Mouse (Mus musculus) liver, embryonic 14.5 days (tissue): ENCODE measurements at regions not wholly inside any gene's neighbourhood (a gene's known extent, or its start where the extent isn't known, plus 50 kb on each side); places are given as distances from the start of the nearest gene placed in this dataset.

Experiments
- ATAC-seq: fragments of 200-750 bp; cut with Nextera tagmentation; 2 replicates; pipeline ENCODE4 v1.8.0; 2017; ENCODE audit warnings: moderate number of reproducible peaks, mild to moderate bottlenecking, moderate library complexity; ENCODE audit not compliant: insufficient read depth
- DNase-seq, 3 experiments: peaks; one replicate each; pipeline ENCODE4 v3.0.0-alpha.2; 2012 to 2013; ENCODE audit warnings: low read depth in 3 of 3, low spot score in 3 of 3
- H3K27ac ChIP-seq: fragments of 300-500 bp; sonication (generic); 2 replicates; pipeline ENCODE4 v1.5.1; 2014; ENCODE audit warnings: moderate library complexity, mild to moderate bottlenecking, control low read depth, inconsistent platforms
- H3K27me3 ChIP-seq: fragments of 300-500 bp; sonication (generic); 2 replicates; pipeline ENCODE4 v1.6.1; 2014; ENCODE audit warnings: mild to moderate bottlenecking, low read length, moderate library complexity; ENCODE audit not compliant: control insufficient read depth, insufficient read depth
- H3K36me3 ChIP-seq: fragments of 300-500 bp; sonication (generic); replicated peaks from 2 replicates; pipeline ENCODE4 v1.6.1; 2014; ENCODE audit warnings: low read depth; ENCODE audit not compliant: control insufficient read depth, insufficient read depth
- H3K4me1 ChIP-seq, 2 experiments: fragments of 200-500 bp in 1 of 2; fragments of 300-500 bp in 1 of 2; sonication (generic) in 1 of 2; replicated peaks; 2 replicates each; pipeline ENCODE4 v1.6.1; 2012 to 2014; ENCODE audit warnings: antibody characterized with exemption in 1 of 2, inconsistent platforms in 1 of 2, low read length in 1 of 2; ENCODE audit not compliant: control insufficient read depth in 2 of 2, insufficient read depth in 2 of 2
- H3K4me2 ChIP-seq: fragments of 300-500 bp; sonication (generic); 2 replicates; pipeline ENCODE4 v1.6.1; 2014; ENCODE audit warnings: low read depth, mild to moderate bottlenecking, control low read depth, moderate library complexity
- H3K4me3 ChIP-seq, 2 experiments: fragments of 200-500 bp in 1 of 2; fragments of 300-500 bp in 1 of 2; sonication (generic) in 1 of 2; 2 replicates each; pipeline ENCODE4 v1.5.1; 2012 to 2014; ENCODE audit warnings: low read depth in 2 of 2, low read length in 2 of 2, mild to moderate bottlenecking in 2 of 2, control low read depth in 1 of 2, inconsistent platforms in 1 of 2, moderate library complexity in 1 of 2; ENCODE audit not compliant: insufficient read depth in 1 of 2
- H3K9ac ChIP-seq: fragments of 300-500 bp; sonication (generic); replicated peaks from 2 replicates; pipeline ENCODE4 v1.6.1; 2014; ENCODE audit warnings: mild to moderate bottlenecking, control low read depth, moderate library complexity
- H3K9me3 ChIP-seq: fragments of 300-500 bp; sonication (generic); 2 replicates; pipeline ENCODE4 v1.6.1; 2016; ENCODE audit warnings: low read length, mixed read lengths; ENCODE audit not compliant: control insufficient read depth
- CTCF ChIP-seq: IDR thresholded peaks from 2 replicates; pipeline ENCODE4 v1.5.1; 2016; ENCODE audit warnings: antibody characterized with exemption, low read depth, control low read depth
- EP300 ChIP-seq: IDR thresholded peaks from 2 replicates; pipeline ENCODE4 v1.6.1; 2016; ENCODE audit warnings: antibody characterized with exemption, low read depth
- WGBS: fragments of 180-500 bp; shearing (Covaris S2); extraction: QIAGEN DNeasy Blood & Tissue Kit; methylation state at CpG from one replicate; pipeline ENCODE4 v1.1.7; 2014; ENCODE audit not compliant: insufficient replicate concordance; 5-methylcytosine and 5-hydroxymethylcytosine counted together

DNA sequence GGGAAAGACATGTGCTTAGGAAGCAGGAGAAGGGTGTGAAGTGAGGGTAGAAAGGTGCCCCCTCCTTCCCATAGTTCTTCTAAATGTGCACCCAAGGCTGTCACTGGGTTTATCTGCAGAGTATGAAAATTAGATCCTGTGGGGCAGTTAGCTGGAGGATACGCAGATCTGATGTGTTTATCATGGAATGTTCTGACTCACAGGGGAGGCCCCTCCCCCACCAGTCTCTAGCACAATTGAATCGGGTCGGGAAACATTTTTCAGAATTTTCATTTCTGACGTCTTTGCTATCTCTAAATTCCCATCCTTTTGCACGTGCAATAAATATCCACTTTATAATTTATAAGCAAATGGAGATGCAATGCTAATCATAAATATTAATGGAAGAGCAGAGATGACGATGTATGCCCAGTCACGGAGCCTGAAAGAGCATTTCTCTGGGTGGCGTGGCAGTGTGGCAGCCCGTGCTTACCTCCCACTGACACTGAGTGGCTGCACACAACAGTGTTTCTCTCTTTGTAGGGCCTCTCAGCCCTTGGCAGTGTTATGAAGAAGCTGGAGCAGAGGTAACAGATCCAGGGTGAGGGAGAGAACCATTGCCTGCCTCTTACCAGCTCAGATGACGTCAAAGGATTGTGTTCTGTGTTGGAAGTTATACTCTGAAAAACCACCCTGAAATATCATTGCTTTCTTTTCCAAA lies 122.1 kb upstream of the Gm26657 start:
- H3K4me3 ChIP-seq = no peak overlapping the region
- no peak overlapping the region for H3K4me2 ChIP-seq
- 67% methylated on average over 10 of the region's 10 CpGs for WGBS
- no peaks in the 10 kb centered on the region for H3K9me3 ChIP-seq
- TF ChIP-seq EP300 = no peak
- no peak for TF ChIP-seq CTCF
- no peak overlapping the region for H3K27ac ChIP-seq
- DNase-seq (no peak), ATAC-seq (no peak)
- H3K27me3 ChIP-seq = no peaks in the 10 kb centered on the region
- H3K4me1 ChIP-seq = no peaks in the 10 kb centered on the region
- H3K9ac ChIP-seq = no peak overlapping the region
- no peaks in the 10 kb centered on the region for H3K36me3 ChIP-seq

DNA sequence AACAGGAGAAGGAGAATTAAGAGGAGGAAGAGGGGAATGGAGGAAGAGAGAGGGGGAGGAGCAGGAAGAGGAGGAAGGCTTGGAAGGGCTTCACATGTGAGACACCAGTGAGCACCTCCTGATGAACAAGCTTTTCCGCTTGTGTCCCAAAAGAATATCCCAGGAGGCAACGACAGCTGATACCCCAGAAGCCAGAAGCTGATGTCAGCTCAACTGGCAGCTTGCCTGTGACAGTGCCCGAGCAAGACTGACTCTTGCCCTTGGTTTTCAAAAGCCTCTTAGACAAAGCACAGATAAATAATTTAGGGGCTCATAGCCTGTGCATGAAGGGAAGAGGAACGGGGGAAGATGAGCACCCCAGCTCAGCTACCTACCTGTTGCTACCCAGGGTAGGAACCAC lies 127.5 kb upstream of the Gm26657 start:
- Histone ChIP-seq H3K27ac (no peak overlapping the region), H3K36me3 (no peaks in the 10 kb centered on the region), H3K27me3 (no peaks in the 10 kb centered on the region), H3K4me2 (no peak overlapping the region), H3K4me3 (no peak overlapping the region), H3K9me3 (no peaks in the 10 kb centered on the region), H3K4me1 (no peaks in the 10 kb centered on the region), H3K9ac (no peak overlapping the region)
- ATAC-seq (no peak), DNase-seq (no peak)
- TF ChIP-seq EP300 (no peak), CTCF (no peak)
- WGBS = 47% methylated on average over 4 of the region's 4 CpGs

DNA sequence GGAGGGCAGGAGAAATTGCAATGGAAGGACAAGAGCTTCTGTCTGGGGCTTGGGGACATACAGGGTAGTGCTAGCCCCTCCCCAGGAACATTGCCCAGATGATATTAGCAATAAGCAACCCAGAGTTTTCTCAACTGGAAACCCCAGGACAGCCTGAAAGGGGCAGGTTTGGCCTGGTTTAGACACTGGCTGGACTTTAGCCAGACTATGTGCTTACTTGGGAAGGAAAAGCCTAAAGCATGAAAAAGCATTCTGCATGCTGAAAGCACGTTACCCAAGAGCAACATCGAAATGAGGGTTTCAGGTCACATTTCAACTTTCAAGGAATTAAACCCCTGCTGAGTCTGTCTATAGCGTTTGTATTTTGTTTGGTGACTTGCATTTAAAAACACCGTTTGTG lies 128.1 kb upstream of the Gm26657 start:
- no peaks in the 10 kb centered on the region for H3K4me1 ChIP-seq
- H3K27ac ChIP-seq = no peak overlapping the region
- no peaks in the 10 kb centered on the region for H3K9me3 ChIP-seq
- no peak for DNase-seq
- H3K9ac ChIP-seq = no peak overlapping the region
- ATAC-seq = no peak
- no peak overlapping the region for H3K4me2 ChIP-seq
- 41% methylated on average over 4 of the region's 4 CpGs for WGBS
- H3K4me3 ChIP-seq = no peak overlapping the region
- H3K27me3 ChIP-seq = no peaks in the 10 kb centered on the region
- TF ChIP-seq CTCF = no peak
- no peaks in the 10 kb centered on the region for H3K36me3 ChIP-seq

DNA sequence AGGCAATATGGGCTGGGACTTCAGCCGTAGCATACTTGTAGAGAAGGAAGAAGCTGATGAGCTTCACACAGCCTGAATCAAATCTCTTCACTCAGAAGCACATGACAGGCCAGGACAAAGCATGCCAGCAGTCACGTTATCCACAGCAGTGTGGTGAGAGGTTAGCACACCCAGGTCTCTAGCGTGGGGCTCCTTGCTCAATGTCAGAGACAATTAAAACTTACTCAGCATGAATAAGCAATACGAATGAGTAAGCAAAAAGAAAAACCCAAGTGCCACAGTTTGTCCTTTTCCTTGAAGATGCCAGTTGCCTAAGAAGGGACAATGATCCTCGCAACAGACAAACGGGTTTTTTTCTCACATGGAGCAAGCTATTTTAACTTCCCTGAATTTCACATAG lies 129.6 kb upstream of the Gm26657 start:
- WGBS = 57% methylated on average over 6 of the region's 6 CpGs
- Histone ChIP-seq H3K9me3 (no peaks in the 10 kb centered on the region), H3K27ac (no peak overlapping the region), H3K4me3 (no peak overlapping the region), H3K4me2 (no peak overlapping the region), H3K27me3 (no peaks in the 10 kb centered on the region), H3K9ac (no peak overlapping the region), H3K4me1 (no peaks in the 10 kb centered on the region), H3K36me3 (no peaks in the 10 kb centered on the region)
- no peak for ATAC-seq
- TF ChIP-seq EP300 = no peak
- no peak for TF ChIP-seq CTCF
- no peak for DNase-seq

DNA sequence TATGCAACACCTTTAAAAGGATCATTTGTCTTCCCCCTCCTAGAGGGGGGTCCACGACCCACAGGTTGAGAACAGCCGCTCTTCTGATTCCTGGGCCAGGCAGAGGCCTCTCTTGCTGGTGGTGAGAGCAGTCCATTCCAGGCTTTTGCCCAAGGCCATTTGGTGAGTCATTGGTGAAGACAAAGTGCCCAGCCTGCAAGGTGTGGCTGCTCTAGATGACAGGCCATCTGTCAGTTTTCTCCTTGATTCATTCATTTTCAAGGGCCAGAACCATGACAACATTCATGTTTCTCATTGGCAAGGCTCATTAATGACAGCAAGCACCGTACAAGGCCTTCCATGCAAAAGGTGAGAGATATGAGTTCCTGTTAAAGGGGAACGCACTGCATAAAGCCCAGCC lies 131.2 kb upstream of the Gm26657 start:
- ATAC-seq = no peak
- TF ChIP-seq EP300 (no peak), CTCF (no peak)

More for the DNA sequence above, 131.2 kb upstream of the Gm26657 start:
- no peak overlapping the region for H3K27ac ChIP-seq
- no peaks in the 10 kb centered on the region for H3K27me3 ChIP-seq
- no peak overlapping the region for H3K4me3 ChIP-seq
- H3K36me3 ChIP-seq = no peaks in the 10 kb centered on the region
- no peak for DNase-seq
- no peak overlapping the region for H3K9ac ChIP-seq
- no peaks in the 10 kb centered on the region for H3K4me1 ChIP-seq
- no peaks in the 10 kb centered on the region for H3K9me3 ChIP-seq
- 59% methylated on average over 4 of the region's 4 CpGs for WGBS
- H3K4me2 ChIP-seq = no peak overlapping the region
